Mouse (Mus musculus): ENCODE data around the gene Fgd1.

Fgd1 gene

DNA sequence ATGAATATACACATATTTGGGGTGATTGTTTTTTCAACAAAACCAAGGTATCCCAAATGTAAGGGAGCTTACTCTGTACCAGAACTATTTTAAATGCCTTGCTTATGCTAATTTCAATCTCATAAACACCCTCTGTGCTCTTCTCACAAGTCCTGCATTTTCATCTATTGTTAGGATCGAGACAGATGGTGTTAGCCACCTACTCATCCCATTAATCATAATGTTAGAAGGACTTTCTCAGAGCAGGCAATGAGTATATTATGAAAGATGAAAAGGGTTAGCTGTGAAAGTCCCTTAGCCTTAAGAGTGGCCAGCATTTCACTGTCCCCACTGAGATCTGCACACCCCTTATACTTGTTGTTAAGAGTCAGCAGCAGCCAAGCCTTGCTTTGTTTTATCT lies 41.5 kb downstream of the Fgd1 start:
- DNase-seq (ENCODE audit: low spot score), result no peak

- DNase-seq (ENCODE audit: low spot score), result peak; percentile 68
Measured at GRCm38 (mm10) chrX:151096171-151097058, 50.5 kb downstream of the Fgd1 start, which contains the start of gene Tsr2. Tsr2 (minus strand) TSS chrX:151096543.

DNA sequence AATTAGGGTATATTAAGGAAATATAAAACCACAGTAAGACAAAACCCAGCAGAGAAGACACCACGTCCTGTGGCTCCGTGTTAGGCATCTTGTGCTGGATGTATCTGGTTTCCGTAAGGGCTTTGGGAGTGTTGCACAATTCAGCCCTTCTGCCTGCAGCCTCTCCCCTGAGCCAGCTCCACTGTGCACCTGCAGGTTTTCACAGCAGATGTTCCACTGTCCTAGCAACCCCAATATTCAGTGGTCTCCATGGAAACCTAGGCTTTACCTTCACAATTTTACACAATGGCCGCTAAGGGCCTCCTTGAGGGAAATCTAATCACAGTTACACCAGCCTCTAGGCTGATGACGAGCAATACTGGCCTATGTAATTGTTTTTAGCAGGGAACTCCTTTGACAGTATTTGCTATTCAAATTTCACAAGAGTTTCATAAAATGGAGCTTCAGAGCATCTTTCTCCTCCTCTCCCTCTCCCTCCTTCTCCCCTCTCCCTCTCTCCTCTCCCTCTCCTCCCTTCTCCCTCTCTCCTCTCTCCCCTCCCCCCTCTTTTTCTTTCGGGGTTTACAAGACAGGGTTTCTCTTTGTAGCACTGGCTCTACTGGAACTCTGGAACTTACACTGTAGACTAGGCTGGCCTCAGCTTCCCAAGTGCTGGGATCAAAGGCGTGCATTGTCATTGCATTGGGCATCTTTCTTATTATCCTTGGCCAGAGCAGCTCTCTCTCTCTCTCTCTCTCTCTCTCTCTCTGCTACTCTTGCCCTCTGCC lies 61.5 kb downstream of the Fgd1 start:
- no peak for DNase-seq (ENCODE audit: low spot score)

DNA sequence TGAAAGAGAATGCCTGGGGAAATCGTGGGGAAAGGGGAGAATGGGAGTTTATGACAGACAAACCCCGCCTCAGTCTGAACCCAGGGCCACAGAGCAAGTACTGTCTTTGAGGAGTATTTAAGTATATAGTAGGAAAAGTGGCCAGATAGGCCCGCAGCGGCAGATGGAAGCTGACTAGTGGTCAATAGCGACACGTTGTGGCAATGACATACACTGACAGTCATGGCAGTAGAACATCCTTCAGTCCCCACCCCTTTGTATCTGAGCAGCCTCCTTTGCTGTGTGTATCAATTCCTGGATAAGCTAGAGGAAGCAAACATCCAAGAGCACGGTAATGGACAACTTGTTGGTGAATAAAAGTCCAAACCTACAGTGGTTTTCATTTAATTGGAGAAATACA lies 70.8 kb downstream of the Fgd1 start:
- DNase-seq (ENCODE audit: low spot score), result peak; percentile 14

DNA sequence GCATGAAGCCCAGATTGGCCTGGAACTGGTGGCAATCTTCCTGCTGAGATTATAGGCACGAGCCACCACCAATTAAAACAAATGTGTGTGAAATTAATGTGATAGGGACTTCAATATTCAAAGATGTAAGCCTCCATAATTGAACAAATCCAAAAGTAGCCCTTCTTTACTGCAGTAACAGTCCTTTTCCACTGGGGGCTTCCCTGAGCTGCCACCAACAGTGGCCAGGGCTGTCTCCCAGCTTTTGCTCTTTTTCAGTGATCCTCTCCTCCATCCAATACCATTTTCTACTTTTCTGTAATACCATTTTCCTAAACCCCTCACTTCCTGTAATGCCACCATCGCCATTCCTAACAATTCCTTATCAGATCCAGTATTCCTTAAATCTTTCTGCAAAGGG lies 71.5 kb downstream of the Fgd1 start:
- DNase-seq (ENCODE audit: low spot score), result no peak

DNA sequence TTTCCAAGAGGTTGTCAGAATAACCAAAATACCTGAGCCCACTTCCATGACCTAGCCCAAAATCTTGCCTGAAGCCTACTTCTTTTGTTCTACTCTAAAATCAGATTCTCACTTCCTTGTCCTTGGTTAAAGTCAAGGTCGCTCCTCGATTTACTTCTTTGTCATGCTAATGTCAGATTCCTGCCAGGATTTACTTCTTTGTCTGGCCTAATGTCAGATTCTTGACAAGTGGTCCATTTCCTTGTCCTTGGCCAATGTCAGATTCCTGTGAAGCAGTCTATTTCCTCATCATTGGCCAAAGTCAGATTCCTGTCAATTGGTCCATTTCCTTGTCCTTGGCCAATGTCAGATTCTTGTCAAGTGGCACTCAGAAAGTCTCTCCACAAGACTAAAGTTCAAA lies 78.0 kb downstream of the Fgd1 start:
- no peak for DNase-seq (ENCODE audit: low spot score)

DNA sequence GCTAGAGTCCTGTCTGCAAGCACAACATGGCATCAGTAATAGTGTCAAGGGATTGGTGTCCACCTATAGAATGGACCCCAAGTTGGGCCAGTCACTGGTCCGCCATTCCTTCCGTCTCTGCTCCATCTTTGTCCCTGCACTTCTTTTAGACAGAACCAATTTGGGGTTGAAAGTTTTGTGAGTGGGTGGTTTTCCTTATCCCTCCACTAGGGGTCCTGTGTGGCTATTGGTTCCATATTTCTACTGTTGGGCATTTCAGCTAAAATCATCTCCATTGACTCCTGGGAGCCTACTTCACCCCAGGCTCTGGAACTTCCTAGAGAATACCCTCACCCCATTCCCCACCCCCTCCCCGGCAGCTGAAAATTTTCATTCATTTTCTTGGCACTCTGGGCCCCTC lies 84.5 kb downstream of the Fgd1 start:
- DNase-seq (ENCODE audit: low spot score), result no peak

DNA sequence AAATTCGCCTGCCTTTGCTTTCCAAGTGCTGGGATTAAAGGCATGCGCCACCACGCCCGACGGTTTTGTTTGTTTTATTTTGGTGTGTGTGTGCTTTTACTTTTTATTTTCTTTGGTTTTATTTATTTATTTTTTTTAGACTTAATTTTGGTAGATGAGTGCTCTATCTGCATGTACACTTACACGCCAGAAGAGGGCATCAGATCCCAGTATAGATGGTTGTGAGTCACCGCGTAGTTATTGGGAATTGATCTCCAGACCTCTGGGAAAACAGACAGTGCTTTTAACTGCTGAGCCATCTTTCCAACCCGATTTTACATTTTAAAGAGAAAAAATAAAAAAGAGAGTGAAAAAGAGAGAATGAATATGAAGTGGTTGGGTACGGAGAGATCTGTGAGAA lies 86.8 kb downstream of the Fgd1 start:
- no peak for DNase-seq (ENCODE audit: low spot score)

Data from ovary, postnatal 36 days (tissue).